Mouse (Mus musculus) E14TG2a.4 (cell line): ENCODE measurements at regions not wholly inside any gene's neighbourhood (a gene's known extent, or its start where the extent isn't known, plus 50 kb on each side); places are given as distances from the start of the nearest gene placed in this dataset.

Experiments
- CTCF ChIP-seq: conservative IDR thresholded peaks from 2 replicates; pipeline ENCODE4 v1.5.1; 2014; ENCODE audit warnings: low read length
- NANOG ChIP-seq: IDR thresholded peaks from 2 replicates; pipeline ENCODE4 v1.6.1; 2014; ENCODE audit warnings: borderline replicate concordance, low read length, mixed read lengths
- POU5F1 ChIP-seq: IDR thresholded peaks from 2 replicates; pipeline ENCODE4 v1.6.1; 2014; ENCODE audit warnings: low read length, borderline replicate concordance

DNA sequence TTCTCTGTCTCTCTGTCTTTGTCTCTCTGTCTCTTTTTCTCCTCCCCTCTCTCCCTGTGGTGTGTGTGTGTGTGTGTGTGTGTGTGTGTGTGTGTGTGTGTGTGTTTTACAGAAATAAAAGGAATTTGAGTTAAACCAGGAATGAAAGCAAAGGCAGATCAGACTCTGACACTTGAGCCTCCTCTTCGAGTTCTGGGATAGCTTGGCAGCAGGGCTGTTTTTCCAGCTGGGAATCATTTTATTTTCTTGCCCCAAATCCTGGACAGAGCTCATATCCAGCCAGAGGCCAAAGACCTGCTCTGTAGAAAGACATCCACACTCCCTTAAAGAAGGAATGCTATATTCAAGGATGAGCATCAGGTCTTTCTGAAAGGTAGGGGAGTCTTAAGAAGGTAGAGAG lies 450.2 kb upstream of the Cdh11 start:
- TF ChIP-seq CTCF (no peak), NANOG (no peak), POU5F1 (no peak)
